Mouse (Mus musculus) kidney, adult 2 months (tissue): Measurements from ENCODE around the gene Rpia.

Experiments used
- CTCF ChIP-seq: fragments of 200-500 bp; conservative IDR thresholded peaks from 2 replicates; pipeline ENCODE4 v1.5.1; 2011; ENCODE audit warnings: low read depth, mild to moderate bottlenecking, control low read depth, low read length, moderate library complexity, mixed read lengths; ENCODE audit not compliant: insufficient read depth, insufficient read length
- POLR2A ChIP-seq: fragments of 200-500 bp; IDR thresholded peaks from one replicate; pipeline ENCODE4 v1.6.1; 2011; ENCODE audit warnings: low read depth, low read length, control low read depth

- TF ChIP-seq CTCF, result peak; percentile 93
- TF ChIP-seq POLR2A, result no peak
Observed at GRCm38 (mm10) chr6:70797581-70798251, 5.7 kb upstream of the Rpia start.
